Mouse (Mus musculus) lung, postnatal 0 days (tissue): ENCODE data around the gene Ccndbp1. TPM values are rescaled to one million over a fixed set of nuclear protein-coding genes. Genes with fewer than 3 reads are reported as not detected.
"Not testable (repeated sequence)": the region's sequence is repeated elsewhere in the genome, so short reads cannot be mapped to it uniquely, and the experiment has no call there.

Experiments
- ATAC-seq: fragments of 200-750 bp; cut with Nextera tagmentation; 2 replicates; pipeline ENCODE4 v1.8.0; 2017; ENCODE audit warnings: moderate library complexity
- DNase-seq: peaks from one replicate; pipeline ENCODE4 v3.0.0-alpha.2; 2016; ENCODE audit warnings: low spot score
- H3K27ac ChIP-seq: fragments of 300-500 bp; sonication (generic); 2 replicates; pipeline ENCODE4 v1.5.1; 2014; ENCODE audit warnings: antibody characterized with exemption, mild to moderate bottlenecking, low read length, mixed read lengths
- H3K27me3 ChIP-seq: fragments of 300-500 bp; sonication (generic); replicated peaks from 2 replicates; pipeline ENCODE4 v1.6.1; 2014; ENCODE audit warnings: low read length, mixed read lengths; ENCODE audit not compliant: insufficient read depth
- H3K36me3 ChIP-seq: fragments of 300-500 bp; sonication (generic); 2 replicates; pipeline ENCODE4 v1.6.1; 2014; ENCODE audit warnings: low read length, mixed read lengths; ENCODE audit not compliant: insufficient read depth
- H3K4me1 ChIP-seq: fragments of 300-500 bp; sonication (generic); 2 replicates; pipeline ENCODE4 v1.6.1; 2014; ENCODE audit warnings: antibody characterized with exemption, low read depth, low read length, mixed read lengths; ENCODE audit not compliant: insufficient read depth
- H3K4me2 ChIP-seq: fragments of 300-500 bp; sonication (generic); replicated peaks from 2 replicates; pipeline ENCODE4 v1.6.1; 2014; ENCODE audit warnings: low read depth, mild to moderate bottlenecking, low read length, moderate library complexity, mixed read lengths
- H3K4me3 ChIP-seq: fragments of 300-500 bp; sonication (generic); 2 replicates; pipeline ENCODE4 v1.5.1; 2014; ENCODE audit warnings: low read depth, low read length
- H3K9ac ChIP-seq: fragments of 300-500 bp; sonication (generic); replicated peaks from 2 replicates; pipeline ENCODE4 v1.6.1; 2014; ENCODE audit warnings: low read depth, mild to moderate bottlenecking
- H3K9me3 ChIP-seq: fragments of 300-500 bp; sonication (generic); 2 replicates; pipeline ENCODE4 v1.6.1; 2016; ENCODE audit warnings: low read length, mixed read lengths
- CTCF ChIP-seq: IDR thresholded peaks from 2 replicates; pipeline ENCODE4 v1.5.1; 2016; ENCODE audit warnings: antibody characterized with exemption, mild to moderate bottlenecking
- EP300 ChIP-seq: IDR thresholded peaks from 2 replicates; pipeline ENCODE4 v1.6.1; 2016; ENCODE audit warnings: antibody characterized with exemption, mild to moderate bottlenecking, control low read depth
- WGBS: fragments of 180-500 bp; shearing (Covaris S2); extraction: QIAGEN DNeasy Blood & Tissue Kit; methylation state at CpG from one replicate; pipeline ENCODE4 v1.1.7; 2014; 5-methylcytosine and 5-hydroxymethylcytosine counted together
- polyA plus RNA-seq: library from polyadenylated mRNA; unstranded; fragments of >200 nt; fragmentation: Nextera tagmentation; extraction: Ambion mirVana; gene quantifications from 2 replicates; pipeline ENCODE4 v1.2.1, GENCODE M21; 2015

Gene Ccndbp1
- polyA plus RNA-seq, 1 experiment from 2014 or later = 56.8 TPM

DNA sequence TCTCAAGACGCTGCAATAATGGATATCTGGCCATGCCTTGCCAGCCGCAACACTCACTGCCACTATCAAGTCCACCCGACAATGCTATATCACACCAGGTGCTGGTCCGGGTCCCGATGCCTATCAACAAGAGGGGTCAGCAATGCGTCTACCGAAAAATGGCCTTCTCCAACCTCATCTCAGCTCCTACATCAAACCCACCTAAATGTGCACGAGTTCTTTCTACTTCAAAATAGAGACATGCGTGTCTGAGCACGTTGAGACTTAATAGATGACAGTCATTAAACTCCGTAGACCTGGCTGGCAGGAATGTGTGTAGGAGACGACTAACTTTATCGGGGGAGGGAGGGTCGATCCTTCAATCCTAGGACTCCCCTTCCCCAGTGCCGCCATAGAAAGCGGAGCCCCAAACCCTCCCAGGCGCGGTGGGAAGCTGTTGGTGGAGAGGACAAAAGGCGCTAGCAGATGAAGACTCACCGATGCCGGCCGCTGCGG is 38.1 kb upstream of the Ccndbp1 start:
- peak overlapping the region; percentile 81 for H3K9ac ChIP-seq
- WGBS = under 1% methylated on average over 23 of the region's 23 CpGs
- peaks cover 15% of the 10 kb centered on the region; the same call in 1 of the 2 replicates for H3K4me1 ChIP-seq
- peak overlapping the region; percentile 90 for H3K27ac ChIP-seq
- DNase-seq = no peak
- ATAC-seq = peak; percentile 13
- TF ChIP-seq EP300 (no peak), CTCF (no peak)
- H3K27me3 ChIP-seq = no peaks in the 10 kb centered on the region
- H3K4me3 ChIP-seq = peak overlapping the region; percentile 89
- no peaks in the 10 kb centered on the region for H3K36me3 ChIP-seq
- H3K9me3 ChIP-seq = no peaks in the 10 kb centered on the region
- peak overlapping the region; percentile 78 for H3K4me2 ChIP-seq

DNA sequence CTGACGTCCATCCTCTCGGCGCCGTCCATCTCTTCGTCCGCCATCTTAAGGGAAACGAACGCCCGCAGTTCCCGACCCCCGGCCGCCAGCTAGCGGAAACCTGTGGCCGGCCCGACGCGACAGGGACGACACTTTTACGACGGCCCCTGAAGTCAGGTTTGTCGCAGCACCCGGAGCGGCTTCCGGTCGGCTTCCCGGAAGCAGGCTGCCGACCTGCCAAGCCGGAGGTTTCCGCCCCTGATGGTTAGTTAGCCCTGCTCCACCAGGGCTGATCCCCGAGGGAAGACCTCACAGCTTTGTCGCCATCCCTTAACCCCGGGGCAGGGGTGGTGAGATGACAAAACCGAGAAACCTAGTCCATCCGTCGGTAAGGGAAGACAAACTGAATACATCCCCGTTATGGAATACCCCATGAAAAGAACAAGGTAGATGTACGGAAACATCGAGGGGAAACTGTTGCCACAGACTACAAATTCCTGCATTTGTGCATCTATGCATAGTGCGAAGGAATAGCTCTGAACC is 37.6 kb upstream of the Ccndbp1 start, which contains the start of gene Ubr1:
TSS of gene Ubr1 (minus strand) at position 157 of the 522 bp plus-strand sequence.
- Histone ChIP-seq H3K27me3 (no peaks in the 10 kb centered on the region), H3K4me1 (peaks cover 15% of the 10 kb centered on the region; the same call in 1 of the 2 replicates), H3K27ac (peak within 1 kb of the TSS; percentile 90), H3K9ac (peak within 1 kb of the TSS; percentile 81), H3K36me3 (no peaks in the 10 kb centered on the region), H3K4me2 (peak within 1 kb of the TSS; percentile 78), H3K4me3 (peak within 1 kb of the TSS; percentile 89), H3K9me3 (no peaks in the 10 kb centered on the region)
- WGBS = under 1% methylated on average over 33 of the region's 39 CpGs
- TF ChIP-seq CTCF (peak; percentile 16; the same call in 1 of the 2 replicates), EP300 (no peak)
- DNase-seq (peak; percentile 94), ATAC-seq (peak; percentile 89)

- H3K9ac ChIP-seq = no peak overlapping the region
- ATAC-seq = no peak
- H3K36me3 ChIP-seq = no peaks in the 10 kb centered on the region
- peaks cover 15% of the 10 kb centered on the region; the same call in 1 of the 2 replicates for H3K4me1 ChIP-seq
- TF ChIP-seq EP300 (no peak), CTCF (no peak)
- 82% methylated on average over 4 of the region's 4 CpGs for WGBS
- H3K27me3 ChIP-seq = no peaks in the 10 kb centered on the region
- no peak for DNase-seq
- H3K4me2 ChIP-seq = no peak overlapping the region
- H3K27ac ChIP-seq = no peak overlapping the region
- H3K4me3 ChIP-seq = no peak overlapping the region
- no peaks in the 10 kb centered on the region for H3K9me3 ChIP-seq
Observed at GRCm38 (mm10) chr2:120971766-120972165, 36.4 kb upstream of the Ccndbp1 start.

DNA sequence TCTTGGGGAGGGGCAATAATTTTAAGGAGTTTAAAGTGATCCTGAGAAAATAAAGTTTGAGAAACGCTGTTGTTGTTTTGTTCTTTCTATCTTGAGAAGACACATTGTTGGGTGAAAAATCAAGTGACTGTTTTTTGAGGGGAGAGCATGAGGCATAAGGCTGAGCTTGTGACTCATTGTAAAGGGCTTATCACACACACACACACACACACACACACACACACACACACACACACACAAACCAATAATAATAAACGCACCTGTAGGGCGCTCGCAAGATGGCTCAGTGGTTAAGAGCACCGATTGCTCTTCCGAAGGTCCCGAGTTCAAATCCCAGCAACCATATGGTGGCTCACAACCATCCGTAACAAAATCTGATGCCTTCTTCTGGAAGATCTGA is 35.9 kb upstream of the Ccndbp1 start:
- not testable (repeated sequence) for H3K4me2 ChIP-seq, H3K9ac ChIP-seq, H3K27me3 ChIP-seq, H3K27ac ChIP-seq, DNase-seq, H3K36me3 ChIP-seq, H3K4me3 ChIP-seq, ATAC-seq, H3K9me3 ChIP-seq
- 97% methylated on average over 8 of the region's 8 CpGs for WGBS
- H3K4me1 ChIP-seq = peaks cover 15% of the 10 kb centered on the region; the same call in 1 of the 2 replicates

GRCm38 (mm10) chr2:120972964-120973363 is 35.2 kb upstream of the Ccndbp1 start:
- Histone ChIP-seq H3K36me3 (no peaks in the 10 kb centered on the region), H3K4me3 (no peak overlapping the region), H3K4me1 (peaks cover 9% of the 10 kb centered on the region; the same call in 1 of the 2 replicates), H3K9ac (no peak overlapping the region), H3K27ac (no peak overlapping the region), H3K27me3 (no peaks in the 10 kb centered on the region), H3K9me3 (no peaks in the 10 kb centered on the region), H3K4me2 (no peak overlapping the region)
- 12% methylated on average over 5 of the region's 5 CpGs for WGBS
- DNase-seq (no peak), ATAC-seq (no peak)
- peak; percentile 23 for TF ChIP-seq CTCF
- TF ChIP-seq EP300 = no peak

- no peak overlapping the region for H3K27ac ChIP-seq
- no peaks in the 10 kb centered on the region for H3K36me3 ChIP-seq
- 52% methylated on average over 4 of the region's 4 CpGs for WGBS
- H3K4me3 ChIP-seq = no peak overlapping the region
- H3K9ac ChIP-seq = no peak overlapping the region
- peak; percentile 47 for TF ChIP-seq CTCF
- no peak for TF ChIP-seq EP300
- no peak for ATAC-seq
- no peaks in the 10 kb centered on the region for H3K9me3 ChIP-seq
- DNase-seq = peak; percentile 60
- no peak overlapping the region for H3K4me2 ChIP-seq
- no peaks in the 10 kb centered on the region for H3K27me3 ChIP-seq
- H3K4me1 ChIP-seq = no peaks in the 10 kb centered on the region
Observed at GRCm38 (mm10) chr2:120976308-120976707, 31.9 kb upstream of the Ccndbp1 start.
